Mouse (Mus musculus): ENCODE measurements around the gene Trpc3. TPM values are rescaled to one million over a fixed set of nuclear protein-coding genes. Genes with fewer than 3 reads are reported as not detected.

Trpc3 gene
- polyA plus RNA-seq (2014; fragmentation: Illumina TruSeq; extraction: RNeasy Lipid Tissue Mini Kit (QIAGEN cat#74804); ENCODE audit: low read depth, low replicate concordance) = 1.3 TPM

DNA sequence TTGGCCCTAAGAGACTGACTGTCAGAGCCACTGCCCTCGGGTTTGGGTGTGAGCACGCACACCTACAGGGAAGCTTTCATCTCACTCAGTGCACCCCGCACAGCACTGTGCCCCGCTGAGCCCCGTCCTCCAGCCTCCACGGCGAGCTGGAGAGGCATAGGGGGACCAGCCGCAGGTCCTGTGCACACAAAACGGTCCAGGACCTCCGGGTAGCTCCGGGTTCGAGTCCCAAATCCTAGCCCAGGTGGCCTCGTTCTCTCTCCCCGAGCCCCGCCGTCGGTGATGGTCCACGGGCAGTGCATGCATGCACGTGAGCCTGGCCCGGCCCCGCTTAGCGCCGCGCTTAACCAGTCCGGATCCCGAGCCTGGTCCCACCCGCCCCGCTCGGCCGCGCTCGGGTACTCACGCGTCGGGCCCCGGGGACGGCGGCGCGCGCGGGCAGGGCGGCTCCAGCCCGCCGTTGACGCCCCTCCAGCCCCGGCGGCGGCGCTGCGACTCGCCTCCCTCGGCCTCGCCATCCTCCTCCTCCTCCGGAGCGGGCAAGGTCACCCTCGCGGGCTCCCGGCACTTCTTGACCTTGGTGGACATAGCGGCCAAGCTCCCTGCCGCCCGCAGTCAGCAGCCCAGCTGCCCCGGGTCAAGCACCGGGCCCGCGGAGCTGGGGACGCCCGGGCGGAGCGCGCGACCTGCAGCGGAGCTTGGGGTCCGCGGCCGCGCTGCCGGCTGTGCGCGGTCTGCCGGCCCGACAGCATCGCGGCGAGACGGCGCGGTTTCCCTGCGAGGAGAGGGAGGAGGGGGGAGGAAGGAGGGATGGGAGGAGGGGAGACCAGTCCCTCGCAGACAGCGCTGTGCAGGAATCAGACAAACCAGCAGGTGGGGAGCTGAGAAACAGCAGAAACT is at the start of gene Trpc3:
Gene Trpc3 (minus strand): TSS at position 776 of the 900 bp plus-strand sequence.

GRCm38 (mm10) chr3:36613202-36613907 is 76.6 kb downstream of the Trpc3 start, which contains the start of gene Bbs7:
Gene Bbs7, minus strand, starts transcription at chr3:36613477.

DNA sequence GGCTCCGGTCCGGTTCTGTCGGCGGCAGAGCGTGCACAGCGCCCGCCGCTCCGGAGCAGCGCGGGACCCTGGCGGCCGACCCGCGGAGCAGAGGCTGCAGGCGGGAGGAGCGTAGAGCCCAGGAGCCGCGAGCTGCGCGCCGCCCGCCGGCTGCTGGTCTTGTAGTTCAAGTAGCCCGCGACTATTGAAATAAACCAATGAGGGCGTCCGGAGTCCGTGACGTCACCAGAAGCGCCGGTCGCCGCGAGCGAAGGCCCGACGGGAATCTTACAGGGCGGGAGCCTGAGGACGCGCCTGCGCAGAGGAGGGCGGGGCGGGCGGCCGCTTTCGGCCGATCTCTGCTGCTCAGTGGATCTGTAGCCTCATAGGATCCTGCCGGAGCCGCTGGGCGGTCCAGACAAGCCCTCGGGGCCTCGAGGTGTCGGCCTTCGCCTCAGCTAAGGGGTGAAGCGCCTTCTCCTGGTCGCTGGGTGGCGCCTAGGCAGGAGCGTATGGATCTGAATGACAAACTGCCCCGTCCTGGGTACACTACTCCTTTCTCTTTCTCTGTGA is 118.1 kb downstream of the Trpc3 start, which contains the start of gene Ccna2:
Gene Ccna2 (minus strand): TSS at position 324 of the 552 bp plus-strand sequence.

Other genes starting within 250 kb of the Trpc3 start
- 343 TPM for gene Anxa5, start 214.3 kb downstream of the Trpc3 start, polyA plus RNA-seq (2014; fragmentation: Illumina TruSeq; extraction: RNeasy Lipid Tissue Mini Kit (QIAGEN cat#74804); ENCODE audit: low read depth, low replicate concordance)
- gene 1810062G17Rik, start 214.2 kb downstream of the Trpc3 start, polyA plus RNA-seq (2014; fragmentation: Illumina TruSeq; extraction: RNeasy Lipid Tissue Mini Kit (QIAGEN cat#74804); ENCODE audit: low read depth, low replicate concordance) = 10.3 TPM
- 0.10 TPM for gene Gm11549, start 168.4 kb downstream of the Trpc3 start, polyA plus RNA-seq (2014; fragmentation: Illumina TruSeq; extraction: RNeasy Lipid Tissue Mini Kit (QIAGEN cat#74804); ENCODE audit: low read depth, low replicate concordance)
- gene Exosc9, start 137.6 kb downstream of the Trpc3 start, polyA plus RNA-seq (2014; fragmentation: Illumina TruSeq; extraction: RNeasy Lipid Tissue Mini Kit (QIAGEN cat#74804); ENCODE audit: low read depth, low replicate concordance) = 26.4 TPM
- gene Ccna2, start 118.0 kb downstream of the Trpc3 start, polyA plus RNA-seq (2014; fragmentation: Illumina TruSeq; extraction: RNeasy Lipid Tissue Mini Kit (QIAGEN cat#74804); ENCODE audit: low read depth, low replicate concordance) = 2.1 TPM
- 8.4 TPM for gene Bbs7, start 76.7 kb downstream of the Trpc3 start, polyA plus RNA-seq (2014; fragmentation: Illumina TruSeq; extraction: RNeasy Lipid Tissue Mini Kit (QIAGEN cat#74804); ENCODE audit: low read depth, low replicate concordance)
- 26.8 TPM for gene 4932438A13Rik, start 172.9 kb upstream of the Trpc3 start, polyA plus RNA-seq (2014; fragmentation: Illumina TruSeq; extraction: RNeasy Lipid Tissue Mini Kit (QIAGEN cat#74804); ENCODE audit: low read depth, low replicate concordance)

Data from adipose tissue, adult 10 weeks (tissue).